Mouse (Mus musculus) heart, adult 8-10 months (tissue): ENCODE measurements around the gene Fzr1. TPM values are rescaled to one million over a fixed set of nuclear protein-coding genes. Genes with fewer than 3 reads are reported as not detected.
A peak's percentile ranks its signal among the peaks of the same experiment; 100 is the strongest.

Experiments used
- DNase-seq: peaks from one replicate; pipeline ENCODE4 v3.0.0; 2022; ENCODE audit warnings: low spot score
- total RNA-seq, 4 experiments: library from RNA; stranded (reverse); gene quantifications; 2 replicates each; pipeline ENCODE4 v1.2.4; 2022

Gene Fzr1
- 10 to 100 TPM; 25.9 to 39.0 (median 32.2) TPM for total RNA-seq

- DNase-seq: no peak
Observed at GRCm38 (mm10) chr10:81377793-81378552, at the start of gene Fzr1. TSS of gene Fzr1 (minus strand) at chr10:81378516.

- no peak for DNase-seq
Observed at GRCm38 (mm10) chr10:81427804-81428506, 49.6 kb upstream of the Fzr1 start.

GRCm38 (mm10) chr10:81427327-81427726 lies 49.0 kb upstream of the Fzr1 start:
- DNase-seq: no peak

GRCm38 (mm10) chr10:81426897-81427296 lies 48.6 kb upstream of the Fzr1 start:
- no peak for DNase-seq

- DNase-seq: no peak
Observed at GRCm38 (mm10) chr10:81426081-81426671, 47.9 kb upstream of the Fzr1 start.

GRCm38 (mm10) chr10:81425236-81425850 lies 47.0 kb upstream of the Fzr1 start:
- no peak for DNase-seq

GRCm38 (mm10) chr10:81424246-81425051 lies 46.1 kb upstream of the Fzr1 start:
- DNase-seq: peak; percentile 78

GRCm38 (mm10) chr10:81423476-81424245 lies 45.3 kb upstream of the Fzr1 start:
- DNase-seq: no peak

GRCm38 (mm10) chr10:81422661-81423217 lies 44.4 kb upstream of the Fzr1 start:
- no peak for DNase-seq

GRCm38 (mm10) chr10:81422191-81422590 lies 43.9 kb upstream of the Fzr1 start:
- no peak for DNase-seq

- DNase-seq: no peak
Observed at GRCm38 (mm10) chr10:81421797-81422100, 43.4 kb upstream of the Fzr1 start.

- no peak for DNase-seq
Observed at GRCm38 (mm10) chr10:81421041-81421796, 42.9 kb upstream of the Fzr1 start.

- no peak for DNase-seq
Observed at GRCm38 (mm10) chr10:81420191-81420767, 42.0 kb upstream of the Fzr1 start.

- no peak for DNase-seq
Observed at GRCm38 (mm10) chr10:81419111-81419928, 41.0 kb upstream of the Fzr1 start.

- no peak for DNase-seq
Observed at GRCm38 (mm10) chr10:81418216-81419070, 40.1 kb upstream of the Fzr1 start.

GRCm38 (mm10) chr10:81417227-81418215 lies 39.2 kb upstream of the Fzr1 start:
- no peak for DNase-seq
